Mouse (Mus musculus) heart, embryonic 14.5 days (tissue): ENCODE data around the gene Ptpn7. TPM values are rescaled to one million over a fixed set of nuclear protein-coding genes. Genes with fewer than 3 reads are reported as not detected.
"Not testable (repeated sequence)": the region's sequence is repeated elsewhere in the genome, so short reads cannot be mapped to it uniquely, and the experiment has no call there.

Experiments used
- ATAC-seq: fragments of 200-750 bp; cut with Nextera tagmentation; 2 replicates; pipeline ENCODE4 v1.8.0; 2017; ENCODE audit warnings: low read depth, moderate TSS enrichment; ENCODE audit not compliant: insufficient number of reproducible peaks, insufficient read depth, low FRiP score
- H3K27ac ChIP-seq, 2 experiments: fragments of 200-500 bp in 1 of 2; fragments of 300-500 bp in 1 of 2; sonication (generic) in 1 of 2; replicated peaks in 1 of 2; 2 replicates each; pipeline ENCODE4 v1.5.1; 2012 to 2014; ENCODE audit warnings: low read depth in 2 of 2, low read length in 2 of 2, control low read depth in 1 of 2, mild to moderate bottlenecking in 1 of 2, mixed read lengths in 1 of 2; ENCODE audit not compliant: control insufficient read depth in 1 of 2, insufficient read depth in 1 of 2
- H3K27me3 ChIP-seq: fragments of 300-500 bp; sonication (generic); 2 replicates; pipeline ENCODE4 v1.6.1; 2014; ENCODE audit warnings: mild to moderate bottlenecking, low read length, control low read depth; ENCODE audit not compliant: control insufficient read depth, insufficient read depth
- H3K36me3 ChIP-seq: fragments of 300-500 bp; sonication (generic); 2 replicates; pipeline ENCODE4 v1.6.1; 2014; ENCODE audit warnings: mild to moderate bottlenecking, control low read depth, low read length, mixed read lengths; ENCODE audit not compliant: control insufficient read depth, insufficient read depth
- H3K4me1 ChIP-seq, 2 experiments: fragments of 200-500 bp in 1 of 2; fragments of 300-500 bp in 1 of 2; sonication (generic) in 1 of 2; 2 replicates each; pipeline ENCODE4 v1.6.1; 2012 to 2014; ENCODE audit warnings: low read length in 2 of 2, control low read depth in 1 of 2, mixed read lengths in 1 of 2; ENCODE audit not compliant: control insufficient read depth in 2 of 2, insufficient read depth in 2 of 2
- H3K4me2 ChIP-seq: fragments of 300-500 bp; sonication (generic); 2 replicates; pipeline ENCODE4 v1.6.1; 2014; ENCODE audit warnings: mild to moderate bottlenecking, low read length
- H3K4me3 ChIP-seq, 2 experiments: fragments of 200-500 bp in 1 of 2; fragments of 300-500 bp in 1 of 2; sonication (generic) in 1 of 2; 2 replicates each; pipeline ENCODE4 v1.5.1; 2012 to 2014; ENCODE audit warnings: low read length in 2 of 2, mild to moderate bottlenecking in 2 of 2, control low read depth in 1 of 2, low read depth in 1 of 2, moderate library complexity in 1 of 2; ENCODE audit not compliant: control insufficient read depth in 1 of 2, insufficient read depth in 1 of 2
- H3K9ac ChIP-seq: fragments of 300-500 bp; sonication (generic); 2 replicates; pipeline ENCODE4 v1.6.1; 2014; ENCODE audit warnings: mild to moderate bottlenecking, low read length
- H3K9me3 ChIP-seq: fragments of 300-500 bp; sonication (generic); 2 replicates; pipeline ENCODE4 v1.6.1; 2016; ENCODE audit warnings: low read length, control low read depth; ENCODE audit not compliant: control insufficient read depth
- WGBS: fragments of 180-500 bp; shearing (Covaris S2); extraction: QIAGEN DNeasy Blood & Tissue Kit; methylation state at CpG from one replicate; pipeline ENCODE4 v1.1.7; 2014; 5-methylcytosine and 5-hydroxymethylcytosine counted together
- polyA plus RNA-seq: library from polyadenylated mRNA; unstranded; fragments of >200 nt; fragmentation: Nextera tagmentation; extraction: Ambion mirVana; gene quantifications from 2 replicates; pipeline ENCODE4 v1.2.1, GENCODE M21; 2014

Ptpn7 gene
- polyA plus RNA-seq, 1 experiment from 2014 or later = 0.63 TPM

- WGBS = 45% methylated on average over 3 of the region's 3 CpGs
Measured at GRCm38 (mm10) chr1:135188197-135188596, 55.7 kb downstream of the Ptpn7 start.

DNA sequence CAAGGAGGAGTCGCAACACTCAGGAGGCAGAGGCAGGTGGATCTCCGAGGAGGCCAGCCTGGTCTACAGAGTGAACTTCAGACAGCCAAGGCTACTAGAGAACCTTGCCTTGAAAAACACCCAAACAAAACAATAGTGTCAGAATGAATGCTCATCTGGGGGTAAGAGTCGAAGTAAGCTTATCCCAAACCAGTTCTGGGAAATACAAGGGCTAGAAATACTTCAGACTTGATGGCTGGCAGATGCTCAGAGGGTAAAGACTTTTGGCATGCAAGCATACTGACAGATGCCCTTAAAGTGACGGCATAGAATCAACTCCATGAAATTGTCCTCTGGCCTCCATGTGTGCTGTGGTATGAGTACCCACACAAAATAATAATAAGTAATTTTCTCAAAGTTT is 56.7 kb downstream of the Ptpn7 start:
- Histone ChIP-seq H3K4me1 (no peaks in the 10 kb centered on the region), H3K36me3 (no peaks in the 10 kb centered on the region), H3K4me3 (no peak overlapping the region), H3K9me3 (no peaks in the 10 kb centered on the region), H3K4me2 (no peak overlapping the region), H3K27me3 (peaks cover 18% of the 10 kb centered on the region), H3K27ac (no peak overlapping the region), H3K9ac (no peak overlapping the region)
- no peak for ATAC-seq
- WGBS = 88% methylated on average over 4 of the region's 4 CpGs

More at GRCm38 (mm10) chr1:135188197-135188596, 55.7 kb downstream of the Ptpn7 start:
- H3K9ac ChIP-seq = no peak overlapping the region
- no peaks in the 10 kb centered on the region for H3K9me3 ChIP-seq
- H3K36me3 ChIP-seq = no peaks in the 10 kb centered on the region
- H3K4me3 ChIP-seq = no peak overlapping the region
- H3K27me3 ChIP-seq = peaks cover 23% of the 10 kb centered on the region
- H3K4me1 ChIP-seq = peaks cover 3 to 6% of the 10 kb centered on the region in 2 experiments; a peak in 2 of 4 replicates
- ATAC-seq = no peak
- no peak overlapping the region for H3K4me2 ChIP-seq
- no peak overlapping the region for H3K27ac ChIP-seq

DNA sequence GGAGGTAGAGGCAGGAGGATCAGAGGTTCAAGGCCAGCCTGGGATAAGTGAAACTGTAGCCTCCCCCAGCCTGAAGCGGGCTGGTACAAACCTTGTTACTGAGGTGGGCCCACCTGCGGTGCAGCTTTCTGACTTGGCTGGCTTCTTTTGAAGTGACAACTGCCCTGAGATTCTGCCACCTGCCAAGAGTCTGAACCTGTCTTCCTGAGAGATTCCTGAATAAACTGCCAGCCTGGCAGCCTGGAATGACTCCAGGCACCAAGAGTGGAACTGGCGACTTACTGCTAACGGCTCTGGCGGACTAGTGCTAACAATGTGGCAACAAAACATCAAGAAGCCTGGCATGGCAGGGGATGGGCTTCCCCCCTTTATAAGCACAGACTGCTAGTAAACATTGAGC is 61.8 kb downstream of the Ptpn7 start:
- WGBS = 79% methylated on average over 5 of the region's 5 CpGs
- H3K4me2 ChIP-seq, H3K4me3 ChIP-seq, H3K9ac ChIP-seq, H3K36me3 ChIP-seq, H3K27me3 ChIP-seq, H3K9me3 ChIP-seq, H3K4me1 ChIP-seq, ATAC-seq, H3K27ac ChIP-seq: not testable (repeated sequence)

Other genes with a start within 250 kb of the Ptpn7 start
- gene Ppp1r12b, start 176.8 kb upstream of the Ptpn7 start, polyA plus RNA-seq = 35.7 and 35.9 TPM in 2 replicates
- 44.7 and 47.9 TPM in 2 replicates for gene Ube2t, start 170.1 kb upstream of the Ptpn7 start, polyA plus RNA-seq
- 2.0 and 2.5 TPM in 2 replicates for gene Lgr6, start 27.4 kb upstream of the Ptpn7 start, polyA plus RNA-seq
- gene Arl8a, start 14.1 kb downstream of the Ptpn7 start, polyA plus RNA-seq = 34.3 and 37.2 TPM in 2 replicates
- not detected in 2 replicates for gene Gpr37l1, start 35.0 kb downstream of the Ptpn7 start, polyA plus RNA-seq
- 0.13 and 0.39 TPM in 2 replicates for gene Elf3, start 125.9 kb downstream of the Ptpn7 start, polyA plus RNA-seq
- 53.4 and 56.2 TPM in 2 replicates for gene Rnpep, start 151.4 kb downstream of the Ptpn7 start, polyA plus RNA-seq
- gene Timm17a, start 181.1 kb downstream of the Ptpn7 start, polyA plus RNA-seq = 369 and 374 TPM in 2 replicates
- 0.51 and 1.2 TPM in 2 replicates for gene Lmod1, start 192.1 kb downstream of the Ptpn7 start, polyA plus RNA-seq
- gene Shisa4, start 242.5 kb downstream of the Ptpn7 start, polyA plus RNA-seq = 16.7 and 22.5 TPM in 2 replicates